In genomic region chr8:48437523-48438207, GRCm38 (mm10) we compare ENCODE assay signal across 13 mouse cellular contexts.
DNase-seq lines count a peak whose midpoint lies in the region; ATAC-seq lines count a peak whose summit lies in the region.
"Had no signal": no experiment of that assay in that cellular context is flagged by ENCODE, and none has a peak within 500 bp of the region (broad histone marks: within the 10 kb centered on the region; RNA-seq: fewer than 3 reads in every experiment).

No protein-coding gene starts in this region.

- H3K36me3 ChIP-seq in heart, embryonic 14.5 days (ENCODE audit: control insufficient read depth, insufficient read depth, low read length) = no peaks in the 10 kb centered on the region
- no peaks in the 10 kb centered on the region for H3K36me3 ChIP-seq in hindbrain, embryonic 12.5 days
- H3K36me3 ChIP-seq in midbrain, embryonic 16.5 days (ENCODE audit: control insufficient read depth, insufficient read depth, low read length) = no peaks in the 10 kb centered on the region

- no peaks in the 10 kb centered on the region for H3K27me3 ChIP-seq in heart, embryonic 14.5 days (ENCODE audit: control insufficient read depth, insufficient read depth, low read length)
- H3K27me3 ChIP-seq in hindbrain, embryonic 12.5 days = no peaks in the 10 kb centered on the region
- no peaks in the 10 kb centered on the region for H3K27me3 ChIP-seq in midbrain, embryonic 16.5 days (ENCODE audit: control insufficient read depth, insufficient read depth, low read depth, low read length)
- H3K27me3 ChIP-seq: megakaryocyte, embryonic 14.5 days had no signal

- no peaks in the 10 kb centered on the region for H3K9me3 ChIP-seq in heart, embryonic 14.5 days (ENCODE audit: control insufficient read depth, low read length)
- no peaks in the 10 kb centered on the region for H3K9me3 ChIP-seq in hindbrain, embryonic 12.5 days (replicated peaks)
- no peaks in the 10 kb centered on the region for H3K9me3 ChIP-seq in midbrain, embryonic 16.5 days (replicated peaks; ENCODE audit: control insufficient read depth, low read length, poor library complexity, severe bottlenecking)
- H3K9me3 ChIP-seq: limb, embryonic 10.5 days had no signal

- H3K4me3 ChIP-seq in heart, embryonic 14.5 days (ENCODE audit: control insufficient read depth in 1 of 2, insufficient read depth in 1 of 2, low read depth in 1 of 2, low read length in 2 of 2) = no peak overlapping the region
- H3K4me3 ChIP-seq in hindbrain, embryonic 12.5 days = no peak overlapping the region
- H3K4me3 ChIP-seq in midbrain, embryonic 16.5 days (ENCODE audit: low read depth, low read length) = no peak overlapping the region
- H3K4me3 ChIP-seq: layer of hippocampus, adult 2 months; limb, embryonic 10.5 days; megakaryocyte, embryonic 14.5 days had no signal

- no peak for ATAC-seq in heart, embryonic 14.5 days (ENCODE audit: insufficient number of reproducible peaks, insufficient read depth, low FRiP score, low read depth)
- ATAC-seq in hindbrain, embryonic 12.5 days (ENCODE audit: low FRiP score) = peak; percentile 58
- peak; percentile 67; the same call in 1 of the 2 replicates for ATAC-seq in midbrain, embryonic 16.5 days
- ATAC-seq: liver, postnatal 0 days had no signal

- H3K27ac ChIP-seq in heart, embryonic 14.5 days (replicated peaks in 1 of 2; ENCODE audit: control insufficient read depth in 1 of 2, insufficient read depth in 1 of 2, low read depth in 2 of 2, low read length in 2 of 2) = no peak overlapping the region
- H3K27ac ChIP-seq in hindbrain, embryonic 12.5 days = no peak overlapping the region; the same call in 1 of the 2 replicates
- H3K27ac ChIP-seq in midbrain, embryonic 16.5 days (ENCODE audit: low read length) = no peak overlapping the region
- H3K27ac ChIP-seq: layer of hippocampus, adult 2 months; limb, embryonic 10.5 days had no signal

- H3K4me1 ChIP-seq in heart, embryonic 14.5 days (ENCODE audit: control insufficient read depth in 2 of 2, insufficient read depth in 2 of 2, low read length in 2 of 2) = peaks cover 2 to 6% of the 10 kb centered on the region in 2 experiments; a peak in 2 of 4 replicates
- H3K4me1 ChIP-seq in hindbrain, embryonic 12.5 days = peaks cover 7% of the 10 kb centered on the region
- H3K4me1 ChIP-seq in midbrain, embryonic 16.5 days (ENCODE audit: control insufficient read depth, insufficient read depth, low read length) = peaks cover 6% of the 10 kb centered on the region
- H3K4me1 ChIP-seq: limb, embryonic 10.5 days; megakaryocyte, embryonic 14.5 days had no signal

- 41% methylated on average over 16 of the region's 16 CpGs for WGBS in heart, embryonic 14.5 days
- 27% methylated on average over 16 of the region's 16 CpGs for WGBS in hindbrain, embryonic 12.5 days
- WGBS in midbrain, embryonic 16.5 days = 12% methylated on average over 16 of the region's 16 CpGs

- H3K4me2 ChIP-seq in heart, embryonic 14.5 days (ENCODE audit: low read length) = peak overlapping the region; percentile 14
- peak overlapping the region; percentile 30 for H3K4me2 ChIP-seq in hindbrain, embryonic 12.5 days (replicated peaks)
- H3K4me2 ChIP-seq in midbrain, embryonic 16.5 days (ENCODE audit: low read length) = peak overlapping the region; percentile 30

- H3K9ac ChIP-seq in heart, embryonic 14.5 days (ENCODE audit: low read length) = no peak overlapping the region
- H3K9ac ChIP-seq in hindbrain, embryonic 12.5 days = no peak overlapping the region
- H3K9ac ChIP-seq in midbrain, embryonic 16.5 days (ENCODE audit: low read depth, low read length) = no peak overlapping the region
- H3K9ac ChIP-seq: liver, postnatal 0 days had no signal

- DNase-seq in heart, adult 9 months (ENCODE audit: low spot score in 2 of 2) = no peak
- DNase-seq in embryo, embryonic 9.5 days (ENCODE audit: extremely low spot score) = peak; percentile 19
- no peak for DNase-seq in layer of hippocampus, adult 18-20 months (ENCODE audit: low spot score in 2 of 2)
- DNase-seq in urinary bladder, adult 18-20 months (ENCODE audit: low spot score in 2 of 2) = no peak
- DNase-seq in adipocyte (ENCODE audit: low spot score) = no peak
- DNase-seq: adrenal gland, adult 8-10 months; liver, postnatal 0 days had no signal
